Mouse (Mus musculus): ENCODE measurements around the gene Eef1a1. TPM values are rescaled to one million over a fixed set of nuclear protein-coding genes. Genes with fewer than 3 reads are reported as not detected.
"Not testable (repeated sequence)": the region's sequence is repeated elsewhere in the genome, so short reads cannot be mapped to it uniquely, and the experiment has no call there.

The Eef1a1 gene
- total RNA-seq, 2 experiments from 2014 or later = 6,346 to 6,879 TPM

GRCm38 (mm10) chr9:78511705-78512104, 22.8 kb upstream of the Eef1a1 start:
- no peak for DNase-seq (ENCODE audit: low spot score in 2 of 2)

GRCm38 (mm10) chr9:78508106-78508786, 19.3 kb upstream of the Eef1a1 start:
- DNase-seq (ENCODE audit: low spot score in 2 of 2) = no peak

GRCm38 (mm10) chr9:78506722-78507077, 17.7 kb upstream of the Eef1a1 start:
- no peak for DNase-seq (ENCODE audit: low spot score in 2 of 2)

GRCm38 (mm10) chr9:78506002-78506721, 17.2 kb upstream of the Eef1a1 start:
- DNase-seq (ENCODE audit: low spot score in 2 of 2) = no peak

GRCm38 (mm10) chr9:78505223-78505622, 16.3 kb upstream of the Eef1a1 start:
- no peak for DNase-seq (ENCODE audit: low spot score in 2 of 2)

- DNase-seq (ENCODE audit: low spot score in 2 of 2) = no peak
These were observed 15.7 kb upstream of the Eef1a1 start for GRCm38 (mm10) chr9:78504679-78505078.

GRCm38 (mm10) chr9:78504133-78504532, 15.2 kb upstream of the Eef1a1 start:
- no peak for DNase-seq (ENCODE audit: low spot score in 2 of 2)

- no peak for DNase-seq (ENCODE audit: low spot score in 2 of 2)
These were observed 14.5 kb upstream of the Eef1a1 start for GRCm38 (mm10) chr9:78503223-78504079.

- no peak for DNase-seq (ENCODE audit: low spot score in 2 of 2)
These were observed 12.3 kb upstream of the Eef1a1 start for GRCm38 (mm10) chr9:78501284-78501683.

- DNase-seq (ENCODE audit: low spot score in 2 of 2) = no peak
These were observed 11.4 kb upstream of the Eef1a1 start for GRCm38 (mm10) chr9:78500386-78500785.

- no peak for DNase-seq (ENCODE audit: low spot score in 2 of 2)
These were observed 4.2 kb upstream of the Eef1a1 start for GRCm38 (mm10) chr9:78493171-78493570.

- DNase-seq (ENCODE audit: low spot score in 2 of 2) = no peak
These were observed 3.3 kb upstream of the Eef1a1 start for GRCm38 (mm10) chr9:78492254-78492653.

GRCm38 (mm10) chr9:78491169-78491568, 2.2 kb upstream of the Eef1a1 start:
- DNase-seq (ENCODE audit: low spot score in 2 of 2) = no peak

- not testable (repeated sequence) for DNase-seq (ENCODE audit: low spot score in 2 of 2)
These were observed 930 bp downstream of the Eef1a1 start for GRCm38 (mm10) chr9:78488021-78488420.

- DNase-seq (ENCODE audit: low spot score in 2 of 2) = no peak
These were observed 4.3 kb downstream of the Eef1a1 start for GRCm38 (mm10) chr9:78484660-78485059.

- DNase-seq (ENCODE audit: low spot score in 2 of 2) = no peak
These were observed 6.6 kb downstream of the Eef1a1 start for GRCm38 (mm10) chr9:78482386-78482785.

- DNase-seq (ENCODE audit: low spot score in 2 of 2) = peak; percentile 96 to 98
These were observed 7.3 kb downstream of the Eef1a1 start for GRCm38 (mm10) chr9:78481423-78482331.

GRCm38 (mm10) chr9:78480706-78481358, 8.1 kb downstream of the Eef1a1 start:
- peak; percentile 75 for DNase-seq (ENCODE audit: low spot score in 2 of 2)

GRCm38 (mm10) chr9:78480227-78480626, 8.7 kb downstream of the Eef1a1 start:
- not testable (repeated sequence) for DNase-seq (ENCODE audit: low spot score in 2 of 2)

- not testable (repeated sequence) for DNase-seq (ENCODE audit: low spot score in 2 of 2)
These were observed 9.6 kb downstream of the Eef1a1 start for GRCm38 (mm10) chr9:78479308-78479707.
